Mouse (Mus musculus) embryonic facial prominence, embryonic 12.5 days (tissue): ENCODE measurements around the gene Mob3b. TPM values are rescaled to one million over a fixed set of nuclear protein-coding genes. Genes with fewer than 3 reads are reported as not detected.

Experiments used
- ATAC-seq: fragments of 200-750 bp; cut with Nextera tagmentation; 2 replicates; pipeline ENCODE4 v1.8.0; 2017; ENCODE audit not compliant: insufficient number of reproducible peaks, insufficient read depth, low FRiP score, low TSS enrichment
- H3K27ac ChIP-seq: fragments of 300-500 bp; sonication (generic); 2 replicates; pipeline ENCODE4 v1.5.1; 2016; ENCODE audit warnings: mild to moderate bottlenecking
- H3K27me3 ChIP-seq: fragments of 300-500 bp; sonication (generic); 2 replicates; pipeline ENCODE4 v1.6.1; 2016; ENCODE audit warnings: mild to moderate bottlenecking, moderate library complexity
- H3K36me3 ChIP-seq: fragments of 300-500 bp; sonication (generic); 2 replicates; pipeline ENCODE4 v1.6.1; 2016; ENCODE audit warnings: mild to moderate bottlenecking
- H3K4me1 ChIP-seq: fragments of 300-500 bp; sonication (generic); 2 replicates; pipeline ENCODE4 v1.6.1; 2016
- H3K4me2 ChIP-seq: fragments of 300-500 bp; sonication (generic); replicated peaks from 2 replicates; pipeline ENCODE4 v1.6.1; 2016; ENCODE audit warnings: mild to moderate bottlenecking, moderate library complexity
- H3K4me3 ChIP-seq: fragments of 300-500 bp; sonication (generic); 2 replicates; pipeline ENCODE4 v1.5.1; 2016; ENCODE audit warnings: mild to moderate bottlenecking
- H3K9ac ChIP-seq: fragments of 300-500 bp; sonication (generic); 2 replicates; pipeline ENCODE4 v1.6.1; 2016; ENCODE audit warnings: mild to moderate bottlenecking, moderate library complexity
- H3K9me3 ChIP-seq: fragments of 300-500 bp; sonication (generic); 2 replicates; pipeline ENCODE4 v1.6.1; 2016; ENCODE audit warnings: mild to moderate bottlenecking, moderate library complexity
- WGBS: fragments of 180-500 bp; shearing (Covaris S2); methylation state at CpG from one replicate; pipeline ENCODE4 v1.1.7; 2016; 5-methylcytosine and 5-hydroxymethylcytosine counted together
- polyA plus RNA-seq: library from polyadenylated mRNA; unstranded; fragments of >200 nt; fragmentation: Nextera tagmentation; extraction: Ambion mirVana; gene quantifications from 2 replicates; pipeline ENCODE4 v1.2.1, GENCODE M21; 2016

Mob3b gene
- polyA plus RNA-seq, 1 experiment from 2014 or later = 16.6 TPM

- Histone ChIP-seq H3K4me2 (no peak overlapping the region), H3K4me1 (peaks cover 4% of the 10 kb centered on the region; the same call in 1 of the 2 replicates), H3K27ac (no peak overlapping the region), H3K27me3 (no peaks in the 10 kb centered on the region), H3K4me3 (no peak overlapping the region), H3K36me3 (no peaks in the 10 kb centered on the region), H3K9ac (no peak overlapping the region), H3K9me3 (no peaks in the 10 kb centered on the region)
- no peak for ATAC-seq
- WGBS = 78% methylated on average over 4 of the region's 4 CpGs
Measured at GRCm38 (mm10) chr4:35112452-35112851, 44.8 kb downstream of the Mob3b start.

- 80% methylated on average over 14 of the region's 14 CpGs for WGBS
- H3K27me3 ChIP-seq = no peaks in the 10 kb centered on the region
- ATAC-seq = no peak
Measured at GRCm38 (mm10) chr4:35105115-35105773, 52.0 kb downstream of the Mob3b start.

DNA sequence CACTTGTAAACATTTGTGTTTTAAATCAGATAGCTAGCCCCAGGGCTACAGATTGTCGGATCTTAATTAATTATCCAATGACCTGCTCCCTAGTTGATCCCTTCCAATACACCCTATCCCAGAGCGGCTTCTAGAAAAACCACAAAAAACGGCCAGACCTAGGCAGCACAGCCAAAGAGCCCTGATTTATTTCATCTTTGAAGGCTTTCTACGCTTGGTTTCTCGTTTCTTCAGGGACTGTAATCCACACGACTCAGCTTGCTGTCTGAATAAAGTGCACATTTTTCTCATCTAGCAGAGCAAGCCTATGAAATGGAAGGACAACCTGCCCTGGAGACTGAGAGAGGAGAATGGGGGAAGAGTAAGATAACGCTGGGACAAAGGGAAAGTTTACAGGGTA is 56.1 kb downstream of the Mob3b start:
- Histone ChIP-seq H3K27ac (no peak overlapping the region), H3K36me3 (no peaks in the 10 kb centered on the region), H3K27me3 (no peaks in the 10 kb centered on the region), H3K9ac (no peak overlapping the region), H3K4me3 (no peak overlapping the region), H3K4me2 (no peak overlapping the region), H3K9me3 (no peaks in the 10 kb centered on the region), H3K4me1 (peaks cover 25% of the 10 kb centered on the region)
- no peak for ATAC-seq
- 27% methylated on average over 7 of the region's 7 CpGs for WGBS

More at GRCm38 (mm10) chr4:35105115-35105773, 52.0 kb downstream of the Mob3b start:
- Histone ChIP-seq H3K9ac (no peak overlapping the region), H3K9me3 (no peaks in the 10 kb centered on the region), H3K4me1 (peaks cover 11% of the 10 kb centered on the region), H3K27ac (no peak overlapping the region), H3K36me3 (no peaks in the 10 kb centered on the region), H3K4me3 (no peak overlapping the region), H3K4me2 (no peak overlapping the region)

- Histone ChIP-seq H3K4me3 (peak overlapping the region; percentile 33), H3K27ac (peak overlapping the region; percentile 60; the same call in 1 of the 2 replicates), H3K27me3 (no peaks in the 10 kb centered on the region), H3K4me1 (peaks cover 30% of the 10 kb centered on the region), H3K9ac (peak overlapping the region; percentile 45; the same call in 1 of the 2 replicates), H3K4me2 (peak overlapping the region; percentile 51), H3K9me3 (no peaks in the 10 kb centered on the region), H3K36me3 (no peaks in the 10 kb centered on the region)
- ATAC-seq = peak; percentile 73
- WGBS = 8% methylated on average over 29 of the region's 29 CpGs
Measured at GRCm38 (mm10) chr4:35099865-35100780, 57.2 kb downstream of the Mob3b start.

- no peaks in the 10 kb centered on the region for H3K27me3 ChIP-seq
- no peaks in the 10 kb centered on the region for H3K9me3 ChIP-seq
- no peak for ATAC-seq
- H3K27ac ChIP-seq = peak overlapping the region; percentile 60; the same call in 1 of the 2 replicates
- peaks cover 31% of the 10 kb centered on the region for H3K4me1 ChIP-seq
- H3K4me3 ChIP-seq = peak overlapping the region; percentile 33
- H3K4me2 ChIP-seq = peak overlapping the region; percentile 51
- H3K36me3 ChIP-seq = no peaks in the 10 kb centered on the region
- peak overlapping the region; percentile 45; the same call in 1 of the 2 replicates for H3K9ac ChIP-seq
- 15% methylated on average over 17 of the region's 17 CpGs for WGBS
Measured at GRCm38 (mm10) chr4:35099210-35099864, 57.9 kb downstream of the Mob3b start.

DNA sequence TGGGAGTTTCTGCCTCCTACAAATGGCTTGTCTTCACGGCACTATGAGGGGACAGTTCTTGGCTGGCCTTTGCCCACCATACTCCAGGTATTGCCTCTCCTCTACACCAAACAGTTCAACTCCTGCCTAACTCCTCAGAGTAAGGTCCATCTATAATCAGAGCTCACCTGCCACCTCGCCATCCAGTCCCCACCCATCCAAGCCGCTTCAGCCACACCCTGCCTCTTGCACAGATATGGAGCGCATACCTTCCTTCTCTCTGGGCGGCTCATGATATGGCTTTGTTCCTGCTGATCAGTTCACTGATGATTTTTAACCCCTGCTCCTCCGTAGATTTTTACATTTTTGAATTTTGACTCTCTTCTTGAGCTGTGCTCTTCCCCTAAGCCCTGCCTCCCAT is 58.7 kb downstream of the Mob3b start:
- Histone ChIP-seq H3K9ac (no peak overlapping the region), H3K27me3 (no peaks in the 10 kb centered on the region), H3K4me1 (peaks cover 31% of the 10 kb centered on the region), H3K4me2 (no peak overlapping the region), H3K9me3 (no peaks in the 10 kb centered on the region), H3K4me3 (no peak overlapping the region), H3K36me3 (no peaks in the 10 kb centered on the region), H3K27ac (no peak overlapping the region)
- 80% methylated on average over 6 of the region's 6 CpGs for WGBS
- ATAC-seq = no peak

DNA sequence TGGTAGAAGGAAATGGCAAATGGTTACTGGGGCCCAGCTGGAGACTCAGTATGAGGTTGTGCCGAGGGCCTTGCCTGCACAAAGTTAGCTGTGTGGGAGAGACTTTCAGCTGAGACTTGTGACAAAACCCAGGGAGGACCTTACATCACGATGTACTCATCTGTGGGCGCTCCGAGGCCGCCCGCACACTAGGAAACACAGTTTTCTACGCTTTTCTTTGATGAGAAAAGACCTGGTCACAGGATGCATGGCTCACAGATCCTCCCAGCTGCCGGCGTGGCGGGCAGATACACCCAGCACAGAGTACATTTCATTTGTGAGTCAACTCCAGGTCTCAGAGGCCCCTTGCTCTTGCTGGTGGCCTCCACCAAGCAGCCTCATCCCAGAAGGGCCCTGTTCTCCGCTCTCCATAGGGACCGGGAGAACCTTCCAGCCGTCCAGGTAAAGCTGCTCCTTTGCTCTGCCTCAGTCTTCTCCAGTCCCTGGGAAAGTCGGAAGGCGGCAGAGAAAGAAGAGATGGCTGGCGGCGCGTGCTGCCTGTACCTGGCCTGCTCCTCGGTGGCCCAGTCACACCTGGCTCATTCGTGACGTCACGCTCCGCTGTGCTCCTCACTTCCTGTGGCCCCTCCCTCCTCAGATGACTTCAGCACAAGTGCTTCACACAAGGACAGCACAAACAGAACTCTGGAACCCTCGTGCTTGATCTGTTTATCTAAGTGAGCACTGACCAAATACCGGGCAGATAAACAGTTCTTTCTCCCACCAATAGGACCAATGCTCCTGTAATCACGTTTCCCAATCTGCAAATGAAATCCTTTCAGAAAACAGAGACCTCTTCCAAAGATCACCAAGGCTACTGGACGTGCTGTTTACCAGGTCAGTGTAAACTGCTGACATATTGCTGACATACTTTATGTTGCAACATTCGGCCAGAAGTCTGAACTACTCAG is 60.8 kb downstream of the Mob3b start:
- Histone ChIP-seq H3K9me3 (no peaks in the 10 kb centered on the region), H3K4me1 (peaks cover 31% of the 10 kb centered on the region), H3K36me3 (no peaks in the 10 kb centered on the region), H3K4me2 (no peak overlapping the region), H3K27ac (no peak overlapping the region), H3K9ac (no peak overlapping the region), H3K4me3 (no peak overlapping the region), H3K27me3 (no peaks in the 10 kb centered on the region)
- ATAC-seq = no peak
- WGBS = 80% methylated on average over 28 of the region's 28 CpGs

DNA sequence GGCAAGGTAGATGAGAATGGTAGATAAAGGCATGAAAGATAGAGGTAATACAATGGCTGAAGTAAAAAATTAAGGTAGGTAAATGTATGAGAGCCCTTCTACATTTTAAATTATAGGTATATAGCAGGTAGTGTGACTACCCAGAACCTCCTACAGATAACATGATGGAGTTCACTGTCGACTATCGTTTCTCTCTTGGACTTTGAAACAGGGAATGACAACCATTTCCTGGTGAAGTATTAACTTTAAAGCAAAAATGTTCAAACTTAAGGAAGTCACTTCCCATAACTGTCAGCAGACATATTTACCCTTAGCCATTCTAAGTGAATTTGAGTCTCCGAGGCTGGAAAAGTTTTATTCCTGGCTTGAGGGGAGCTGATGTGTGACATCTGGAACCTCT is 64.8 kb downstream of the Mob3b start:
- 58% methylated on average over 3 of the region's 3 CpGs for WGBS

DNA sequence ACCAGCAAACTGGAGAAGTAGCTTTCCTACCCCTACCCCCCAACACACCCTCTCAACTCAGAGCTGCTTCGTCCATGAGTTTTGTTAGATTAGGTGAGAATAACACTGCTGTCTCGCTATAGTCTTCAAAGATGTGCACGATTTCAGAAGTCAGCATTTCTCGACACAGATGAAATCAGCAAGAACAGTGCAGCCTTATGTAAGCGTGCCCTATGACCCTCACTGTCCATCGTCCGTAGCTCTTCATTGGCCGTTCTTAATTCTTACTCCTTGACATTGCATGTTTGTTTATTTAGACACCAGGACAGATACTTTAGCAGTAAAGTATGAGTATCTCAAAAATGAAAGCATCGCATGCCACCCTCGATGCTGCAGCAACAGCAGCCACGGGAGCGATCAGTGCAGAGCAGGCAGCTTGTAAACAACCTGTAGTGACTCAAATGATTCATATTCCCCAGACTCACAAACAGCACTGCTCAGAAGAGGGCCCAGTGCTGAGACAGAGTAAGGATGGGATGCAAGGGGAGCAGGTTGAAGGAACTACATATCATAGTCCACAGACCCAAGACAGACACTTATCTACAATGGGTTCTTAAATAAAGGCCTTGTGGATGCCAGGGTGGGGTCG is 66.0 kb downstream of the Mob3b start:
- no peaks in the 10 kb centered on the region for H3K9me3 ChIP-seq
- ATAC-seq = no peak
- no peak overlapping the region for H3K4me2 ChIP-seq
- H3K4me1 ChIP-seq = peaks cover 12% of the 10 kb centered on the region; the same call in 1 of the 2 replicates
- H3K4me3 ChIP-seq = no peak overlapping the region
- no peak overlapping the region for H3K9ac ChIP-seq
- no peak overlapping the region for H3K27ac ChIP-seq
- no peaks in the 10 kb centered on the region for H3K36me3 ChIP-seq
- no peaks in the 10 kb centered on the region for H3K27me3 ChIP-seq
- 86% methylated on average over 13 of the region's 13 CpGs for WGBS

More for the DNA sequence above, 64.8 kb downstream of the Mob3b start:
- Histone ChIP-seq H3K9me3 (no peaks in the 10 kb centered on the region), H3K4me3 (no peak overlapping the region), H3K27ac (no peak overlapping the region), H3K27me3 (no peaks in the 10 kb centered on the region), H3K36me3 (no peaks in the 10 kb centered on the region), H3K4me2 (no peak overlapping the region), H3K4me1 (peaks cover 9% of the 10 kb centered on the region; the same call in 1 of the 2 replicates), H3K9ac (no peak overlapping the region)
- ATAC-seq = no peak
